Mouse (Mus musculus) macrophage (primary cell): ENCODE results near the gene Lin7a. TPM values are rescaled to one million over a fixed set of nuclear protein-coding genes. Genes with fewer than 3 reads are reported as not detected.

Experiments used
- H3K27ac ChIP-seq: fragments of 350-480 bp; formaldehyde crosslinking; 2 replicates; pipeline ENCODE4 v1.9.0; 2021
- H3K36me3 ChIP-seq: fragments of 350-480 bp; formaldehyde crosslinking; 2 replicates; pipeline ENCODE4 v1.9.0; 2021; ENCODE audit errors: inconsistent target
- H3K4me3 ChIP-seq: fragments of 350-480 bp; formaldehyde crosslinking; 2 replicates; pipeline ENCODE4 v1.9.0; 2021; ENCODE audit errors: inconsistent target
- H3K79me2 ChIP-seq: fragments of 350-480 bp; formaldehyde crosslinking; 2 replicates; pipeline ENCODE4 v1.9.0; 2021; ENCODE audit errors: inconsistent target
- WGBS: methylation state at CpG from one replicate; pipeline ENCODE4 v1.1.7; 2026; ENCODE audit warnings: inconsistent platforms; ENCODE audit not compliant: missing documents; 5-methylcytosine and 5-hydroxymethylcytosine counted together
- polyA plus RNA-seq: library from polyadenylated mRNA; stranded (reverse); fragments of 250-400 nt; gene quantifications from 3 replicates; pipeline ENCODE4 v1.2.4, GENCODE M21; 2018; ENCODE audit warnings: inconsistent platforms

Gene Lin7a
- polyA plus RNA-seq, 1 experiment from 2014 or later, result not detected

GRCm38 (mm10) chr10:107312609-107313008 lies 41.1 kb downstream of the Lin7a start:
- H3K4me3 ChIP-seq, result no peak overlapping the region
- no peaks in the 10 kb centered on the region for H3K79me2 ChIP-seq
- H3K36me3 ChIP-seq, result no peaks in the 10 kb centered on the region
- H3K27ac ChIP-seq, result no peak overlapping the region
- WGBS, result 92% methylated on average over 4 of the region's 4 CpGs

GRCm38 (mm10) chr10:107313395-107313794 lies 41.9 kb downstream of the Lin7a start:
- no peak overlapping the region for H3K4me3 ChIP-seq
- no peaks in the 10 kb centered on the region for H3K36me3 ChIP-seq
- no peak overlapping the region for H3K27ac ChIP-seq
- H3K79me2 ChIP-seq, result no peaks in the 10 kb centered on the region
- 94% methylated on average over 3 of the region's 3 CpGs for WGBS

GRCm38 (mm10) chr10:107315251-107315650 lies 43.8 kb downstream of the Lin7a start:
- Histone ChIP-seq H3K36me3 (no peaks in the 10 kb centered on the region), H3K27ac (no peak overlapping the region), H3K4me3 (no peak overlapping the region), H3K79me2 (no peaks in the 10 kb centered on the region)

- 94% methylated on average over 5 of the region's 5 CpGs for WGBS
- Histone ChIP-seq H3K79me2 (no peaks in the 10 kb centered on the region), H3K4me3 (no peak overlapping the region), H3K36me3 (no peaks in the 10 kb centered on the region), H3K27ac (no peak overlapping the region)
These were observed 44.2 kb downstream of the Lin7a start for GRCm38 (mm10) chr10:107315681-107316080.

- 79% methylated on average over 2 of the region's 2 CpGs for WGBS
- Histone ChIP-seq H3K27ac (no peak overlapping the region), H3K36me3 (no peaks in the 10 kb centered on the region), H3K4me3 (no peak overlapping the region), H3K79me2 (no peaks in the 10 kb centered on the region)
These were observed 44.6 kb downstream of the Lin7a start for GRCm38 (mm10) chr10:107316100-107316499.

GRCm38 (mm10) chr10:107319648-107320047 lies 48.2 kb downstream of the Lin7a start:
- H3K27ac ChIP-seq, result no peak overlapping the region
- 64% methylated on average over 2 of the region's 2 CpGs for WGBS
- H3K36me3 ChIP-seq, result no peaks in the 10 kb centered on the region
- H3K79me2 ChIP-seq, result no peaks in the 10 kb centered on the region
- H3K4me3 ChIP-seq, result no peak overlapping the region

GRCm38 (mm10) chr10:107323865-107324264 lies 52.4 kb downstream of the Lin7a start:
- no peak overlapping the region for H3K27ac ChIP-seq
- 88% methylated on average over 7 of the region's 7 CpGs for WGBS
- H3K4me3 ChIP-seq, result no peak overlapping the region
- H3K79me2 ChIP-seq, result no peaks in the 10 kb centered on the region
- no peaks in the 10 kb centered on the region for H3K36me3 ChIP-seq

GRCm38 (mm10) chr10:107325558-107325957 lies 54.1 kb downstream of the Lin7a start:
- no peak overlapping the region for H3K27ac ChIP-seq
- no peaks in the 10 kb centered on the region for H3K79me2 ChIP-seq
- H3K4me3 ChIP-seq, result no peak overlapping the region
- 89% methylated on average over 5 of the region's 5 CpGs for WGBS
- no peaks in the 10 kb centered on the region for H3K36me3 ChIP-seq

- Histone ChIP-seq H3K36me3 (no peaks in the 10 kb centered on the region), H3K4me3 (no peak overlapping the region), H3K79me2 (no peaks in the 10 kb centered on the region), H3K27ac (no peak overlapping the region)
- WGBS, result 86% methylated on average over 3 of the region's 3 CpGs
These were observed 68.0 kb downstream of the Lin7a start for GRCm38 (mm10) chr10:107339524-107339923.

GRCm38 (mm10) chr10:107341151-107341550 lies 69.7 kb downstream of the Lin7a start:
- no peaks in the 10 kb centered on the region for H3K79me2 ChIP-seq
- H3K36me3 ChIP-seq, result no peaks in the 10 kb centered on the region
- no peak overlapping the region for H3K27ac ChIP-seq
- H3K4me3 ChIP-seq, result no peak overlapping the region
- 88% methylated on average over 4 of the region's 4 CpGs for WGBS

GRCm38 (mm10) chr10:107344200-107344599 lies 72.7 kb downstream of the Lin7a start:
- 77% methylated on average over 3 of the region's 3 CpGs for WGBS

GRCm38 (mm10) chr10:107347842-107348241 lies 76.4 kb downstream of the Lin7a start:
- Histone ChIP-seq H3K36me3 (no peaks in the 10 kb centered on the region), H3K27ac (no peak overlapping the region), H3K79me2 (no peaks in the 10 kb centered on the region), H3K4me3 (no peak overlapping the region)
- WGBS, result 84% methylated on average over 3 of the region's 3 CpGs

More at GRCm38 (mm10) chr10:107344200-107344599, 72.7 kb downstream of the Lin7a start:
- H3K4me3 ChIP-seq, result no peak overlapping the region
- H3K36me3 ChIP-seq, result no peaks in the 10 kb centered on the region
- H3K27ac ChIP-seq, result no peak overlapping the region
- H3K79me2 ChIP-seq, result no peaks in the 10 kb centered on the region

- Histone ChIP-seq H3K4me3 (no peak overlapping the region), H3K36me3 (no peaks in the 10 kb centered on the region), H3K79me2 (no peaks in the 10 kb centered on the region), H3K27ac (no peak overlapping the region)
- WGBS, result 81% methylated on average over 6 of the region's 6 CpGs
These were observed 80.4 kb downstream of the Lin7a start for GRCm38 (mm10) chr10:107351696-107352485.

- no peak overlapping the region for H3K4me3 ChIP-seq
- H3K36me3 ChIP-seq, result no peaks in the 10 kb centered on the region
- WGBS, result 74% methylated on average over 3 of the region's 3 CpGs
- no peaks in the 10 kb centered on the region for H3K79me2 ChIP-seq
- H3K27ac ChIP-seq, result no peak overlapping the region
These were observed 82.0 kb downstream of the Lin7a start for GRCm38 (mm10) chr10:107353483-107353882.

- H3K27ac ChIP-seq, result no peak overlapping the region
- WGBS, result 77% methylated on average over 6 of the region's 6 CpGs
These were observed 87.1 kb downstream of the Lin7a start for GRCm38 (mm10) chr10:107358443-107359040.

More at GRCm38 (mm10) chr10:107358443-107359040, 87.1 kb downstream of the Lin7a start:
- H3K36me3 ChIP-seq, result no peaks in the 10 kb centered on the region
- H3K79me2 ChIP-seq, result no peaks in the 10 kb centered on the region
- no peak overlapping the region for H3K4me3 ChIP-seq
